8 mouse cellular contexts compared by ENCODE assay signal in the genomic region with DNA sequence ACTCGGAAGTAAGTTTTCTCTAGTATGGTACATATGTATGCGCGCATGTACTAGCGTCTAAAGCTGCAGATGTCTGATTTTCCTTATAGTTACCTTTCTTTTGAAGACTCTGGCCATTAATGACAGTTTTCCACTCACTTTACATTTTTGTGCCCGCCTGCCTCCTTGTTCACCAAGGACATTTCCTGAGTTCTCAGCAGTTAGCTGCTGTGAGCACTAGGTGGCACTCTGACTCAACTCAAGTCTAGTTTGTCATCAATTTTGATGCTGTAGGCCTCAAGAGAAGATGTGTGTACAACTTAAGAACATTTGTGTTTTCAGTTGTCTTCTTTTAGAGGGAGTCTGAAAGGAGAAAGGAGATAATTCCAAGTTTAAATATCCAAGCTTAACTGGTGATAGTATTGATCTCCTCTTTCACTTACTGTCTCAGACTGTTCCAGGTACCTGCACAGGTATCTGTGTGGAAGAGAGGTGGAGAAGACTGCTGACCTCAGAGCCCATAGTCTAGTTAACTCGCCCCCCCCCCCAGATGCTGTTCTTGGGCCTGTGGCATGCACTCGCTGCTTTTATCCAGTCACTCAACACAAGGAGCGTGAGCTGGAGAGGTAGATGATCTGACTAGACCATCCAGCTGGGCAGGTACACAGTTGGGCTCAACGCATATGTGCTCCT. TPM values are rescaled to one million over a fixed set of nuclear protein-coding genes. Genes with fewer than 3 reads are reported as not detected.
DNase-seq lines count a peak whose midpoint lies in the region; ATAC-seq and TF ChIP-seq lines count a peak whose summit lies in the region.
"Had no signal": no experiment of that assay in that cellular context is flagged by ENCODE, and none has a peak within 500 bp of the region (broad histone marks: within the 10 kb centered on the region; RNA-seq: fewer than 3 reads in every experiment).

No protein-coding gene starts in this region.

- H3K27me3 ChIP-seq in heart, embryonic 13.5 days (replicated peaks): no peaks in the 10 kb centered on the region
- H3K27me3 ChIP-seq: liver, embryonic 15.5 days had no signal

- no peaks in the 10 kb centered on the region for H3K9me3 ChIP-seq in ES-E14 (ENCODE audit: control insufficient read depth, insufficient read depth, low read depth, low read length)
- H3K9me3 ChIP-seq in heart, embryonic 13.5 days: no peaks in the 10 kb centered on the region; the same call in 1 of the 2 replicates
- H3K9me3 ChIP-seq: liver, embryonic 15.5 days had no signal

- H3K9ac ChIP-seq in ES-E14 (ENCODE audit: insufficient read depth, low read depth, low read length, poor library complexity, severe bottlenecking): peak overlapping the region; percentile 8; the same call in 1 of the 2 replicates
- no peak overlapping the region for H3K9ac ChIP-seq in heart, embryonic 13.5 days
- H3K9ac ChIP-seq: liver, embryonic 15.5 days had no signal

- no peak overlapping the region for H3K4me3 ChIP-seq in ES-E14 (ENCODE audit: insufficient read depth in 1 of 2, low read depth in 1 of 2, low read length in 2 of 2, poor library complexity in 1 of 2, severe bottlenecking in 1 of 2)
- no peak overlapping the region for H3K4me3 ChIP-seq in heart, embryonic 13.5 days
- H3K4me3 ChIP-seq: liver, embryonic 15.5 days had no signal

- in situ Hi-C loops in ES-E14 (cut with MboI; ENCODE audit: low sequenced_read_pairs in 2 of 2, unreplicated experiment in 2 of 2): loop anchor here in 1 of 2 experiments (10.0 kb wide), 1 partner anchor 464 kb away; no protein-coding TSS in a partner anchor

- ATAC-seq in heart, embryonic 13.5 days (ENCODE audit: extremely low read depth, insufficient number of reproducible peaks, low FRiP score, low TSS enrichment): no peak

- H3K4me2 ChIP-seq in heart, embryonic 13.5 days: no peak overlapping the region
- H3K4me2 ChIP-seq: liver, embryonic 15.5 days had no signal

- peak; percentile 60 for DNase-seq in ES-E14 (ENCODE audit: low read depth, low spot score)
- peak; percentile 75 for DNase-seq in adrenal gland, postnatal 10 days
- DNase-seq in embryo, embryonic 11.5 days (ENCODE audit: low read depth, low spot score): peak; percentile 40
- DNase-seq in large intestine, adult 2 months (ENCODE audit: low read depth, low spot score): peak; percentile 38
- peak; percentile 79 for DNase-seq in lung, postnatal 14 days
- DNase-seq in retina, postnatal 7 days (ENCODE audit: low read depth, low spot score): peak; percentile 51

- WGBS in heart, embryonic 13.5 days: 50% methylated on average over 9 of the region's 9 CpGs
- WGBS in large intestine, adult 2 months: 56% methylated on average over 9 of the region's 9 CpGs

- H3K36me3 ChIP-seq in ES-E14 (ENCODE audit: control insufficient read depth, insufficient read depth, low read length, poor library complexity, severe bottlenecking): no peaks in the 10 kb centered on the region
- H3K36me3 ChIP-seq in heart, embryonic 13.5 days: no peaks in the 10 kb centered on the region
- H3K36me3 ChIP-seq: liver, embryonic 15.5 days had no signal

- peak overlapping the region; percentile 73; the same call in 1 of the 2 replicates for H3K27ac ChIP-seq in ES-E14 (ENCODE audit: insufficient read depth, low read depth, low read length, poor library complexity, severe bottlenecking)
- peak overlapping the region; percentile 49 for H3K27ac ChIP-seq in heart, embryonic 13.5 days (replicated peaks)
- H3K27ac ChIP-seq: liver, embryonic 15.5 days had no signal

- H3K4me1 ChIP-seq in ES-E14 (ENCODE audit: control insufficient read depth in 2 of 2, insufficient read depth in 2 of 2, low read length in 2 of 2, poor library complexity in 1 of 2): peaks cover 0 to 12% of the 10 kb centered on the region in 2 experiments; a peak in 2 of 4 replicates
- H3K4me1 ChIP-seq in heart, embryonic 13.5 days: peaks cover 25% of the 10 kb centered on the region

TF ChIP-seq in ES-E14, 5 proteins besides CTCF, POLR2A, EP300 and RAD21:
- TF ChIP-seq MAFK (IDR thresholded peaks at IDR 0.05; ENCODE audit: insufficient read depth, low read depth, low read length): no peak
- no peak for TF ChIP-seq HCFC1 (IDR thresholded peaks at IDR 0.05; ENCODE audit: borderline replicate concordance, insufficient read depth, low read length)
- TF ChIP-seq CHD2 (IDR thresholded peaks at IDR 0.05; ENCODE audit: low read depth, low read length): no peak
- TF ChIP-seq ZNF384 (IDR thresholded peaks at IDR 0.05; ENCODE audit: low read depth, low read length): no peak
- TF ChIP-seq ZC3H11A (IDR thresholded peaks at IDR 0.05; ENCODE audit: borderline replicate concordance, low read depth, low read length): no peak

RNA-seq across cellular contexts. Expression of gene Sesn1, which starts 21.3 kb away (rescaled TPM):
- 6.8 and 10.0 TPM in 2 replicates for total RNA-seq in ES-E14 (2012; rRNA removed)
- 10 to 100 TPM; 25.4 to 26.4 TPM for total RNA-seq in adrenal gland, postnatal 10 days (2021)
- 28.1 and 28.5 TPM in 2 replicates for polyA plus RNA-seq in heart, embryonic 13.5 days (2015; fragmentation: Nextera tagmentation; extraction: Ambion mirVana)
- polyA plus RNA-seq in large intestine, adult 2 months (2012; rRNA removed): 32.4 and 54.8 TPM in 2 replicates

RNA-seq across cellular contexts. Expression of gene Cep57l1, which starts 21.3 kb away (rescaled TPM):
- 29.3 and 32.0 TPM in 2 replicates for total RNA-seq in ES-E14 (2012; rRNA removed)
- 10 to 100 TPM in 1 of 2 experiments, 1 to 10 TPM in 1; 8.8 to 10.2 TPM for total RNA-seq in adrenal gland, postnatal 10 days (2021)
- polyA plus RNA-seq in heart, embryonic 13.5 days (2015; fragmentation: Nextera tagmentation; extraction: Ambion mirVana): 19.9 and 20.8 TPM in 2 replicates
- polyA plus RNA-seq in large intestine, adult 2 months (2012; rRNA removed): 1.5 TPM in 2 replicates
